Mouse (Mus musculus): ENCODE data around the gene Kif7. TPM values are rescaled to one million over a fixed set of nuclear protein-coding genes. Genes with fewer than 3 reads are reported as not detected.

Gene Kif7
- polyA plus RNA-seq, 1 experiment from 2014 or later, result 10.9 TPM

DNA sequence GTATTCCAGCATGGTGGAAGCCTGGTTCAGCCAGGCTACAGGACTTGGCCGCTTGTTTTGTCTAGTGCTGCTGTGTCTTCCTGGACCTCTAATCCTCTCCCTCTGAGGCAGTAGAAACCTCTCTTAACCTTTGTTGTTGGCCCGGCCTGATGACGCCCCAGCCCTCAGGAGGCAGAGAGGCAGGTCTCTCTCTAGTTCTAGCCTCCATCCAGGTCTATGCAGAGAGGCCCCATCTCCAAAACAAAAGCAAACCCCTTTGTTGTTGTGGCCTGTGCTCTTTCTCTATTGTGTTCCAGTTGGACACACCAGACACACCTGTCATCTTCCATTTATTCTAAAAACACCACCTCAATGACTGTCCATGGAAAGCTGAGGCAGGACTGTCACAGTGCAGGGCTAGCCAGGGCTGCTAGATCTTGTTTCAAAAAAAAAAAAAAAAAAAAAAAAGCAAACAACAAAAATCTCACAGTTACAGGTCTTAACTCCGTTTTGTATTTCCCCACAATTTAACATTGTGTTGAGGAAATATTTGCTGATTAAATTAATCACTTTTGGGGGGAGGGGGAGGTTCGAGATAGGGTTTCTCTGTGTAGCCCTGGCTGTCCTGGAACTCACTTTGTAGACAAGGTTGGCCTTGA lies 54.1 kb downstream of the Kif7 start:
- WGBS, result 15% methylated on average over 5 of the region's 5 CpGs
- Histone ChIP-seq H3K9ac (replicated peaks) (peak overlapping the region; percentile 87), H3K36me3 (peaks cover 19% of the 10 kb centered on the region), H3K27me3 (peaks cover 3% of the 10 kb centered on the region; the same call in 1 of the 2 replicates), H3K4me3 (replicated peaks) (peak overlapping the region; percentile 92), H3K4me1 (replicated peaks) (peaks cover 28% of the 10 kb centered on the region), H3K4me2 (peak overlapping the region; percentile 78), H3K27ac (no peak overlapping the region), H3K9me3 (no peaks in the 10 kb centered on the region)
- no peak for ATAC-seq (ENCODE audit: insufficient number of reproducible peaks, insufficient read depth, low FRiP score, low TSS enrichment, low read depth)

DNA sequence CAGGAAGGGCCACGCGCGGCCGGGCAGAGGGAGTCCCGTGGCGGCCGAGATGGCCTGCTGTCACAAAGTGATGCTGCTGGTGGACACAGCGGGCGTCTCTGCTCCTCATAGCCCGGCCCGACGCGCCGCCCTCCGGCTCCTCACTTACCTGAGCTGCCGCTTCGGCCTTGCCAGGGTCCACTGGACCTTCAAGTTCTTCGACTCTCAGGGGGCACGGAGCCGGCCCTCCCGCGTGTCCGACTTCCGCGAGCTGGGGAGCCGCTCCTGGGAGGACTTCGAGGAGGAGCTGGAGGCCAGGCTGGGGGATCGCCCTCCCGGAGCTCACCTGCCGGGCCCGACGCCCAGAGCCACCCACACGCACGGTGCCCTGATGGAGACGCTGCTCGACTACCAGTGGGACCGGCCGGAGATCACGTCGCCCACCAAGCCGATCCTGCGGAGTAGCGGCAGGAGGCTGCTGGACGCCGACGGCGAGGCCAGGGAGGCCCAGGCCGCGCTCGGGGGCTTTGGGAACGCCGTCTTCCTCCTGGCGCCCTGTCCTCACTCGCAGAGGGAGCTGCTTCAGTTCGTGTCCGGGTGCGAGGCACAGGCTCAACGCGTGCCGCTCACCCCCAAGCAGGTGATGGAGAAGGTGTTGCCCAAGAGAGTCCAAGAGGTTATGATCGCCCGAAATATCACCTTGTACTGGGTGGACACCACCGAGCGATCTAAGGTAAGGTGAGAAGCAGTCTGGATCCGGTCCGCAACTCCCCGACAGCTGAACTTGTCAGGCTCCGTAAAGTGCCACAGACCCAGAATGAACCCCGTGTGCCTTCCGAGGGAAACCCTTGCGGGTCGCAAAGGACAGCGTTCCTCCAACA lies 55.0 kb downstream of the Kif7 start:
- Histone ChIP-seq H3K36me3 (peaks cover 10% of the 10 kb centered on the region; the same call in 1 of the 2 replicates), H3K4me3 (replicated peaks) (peak overlapping the region; percentile 92), H3K9me3 (no peaks in the 10 kb centered on the region), H3K4me1 (replicated peaks) (peaks cover 28% of the 10 kb centered on the region), H3K27me3 (peaks cover 3% of the 10 kb centered on the region; the same call in 1 of the 2 replicates), H3K27ac (peak overlapping the region; percentile 58), H3K4me2 (peak overlapping the region; percentile 78), H3K9ac (replicated peaks) (peak overlapping the region; percentile 87)
- peak; percentile 33; the same call in 1 of the 2 replicates for ATAC-seq (ENCODE audit: insufficient number of reproducible peaks, insufficient read depth, low FRiP score, low TSS enrichment, low read depth)
- under 1% methylated on average over 73 of the region's 73 CpGs for WGBS

DNA sequence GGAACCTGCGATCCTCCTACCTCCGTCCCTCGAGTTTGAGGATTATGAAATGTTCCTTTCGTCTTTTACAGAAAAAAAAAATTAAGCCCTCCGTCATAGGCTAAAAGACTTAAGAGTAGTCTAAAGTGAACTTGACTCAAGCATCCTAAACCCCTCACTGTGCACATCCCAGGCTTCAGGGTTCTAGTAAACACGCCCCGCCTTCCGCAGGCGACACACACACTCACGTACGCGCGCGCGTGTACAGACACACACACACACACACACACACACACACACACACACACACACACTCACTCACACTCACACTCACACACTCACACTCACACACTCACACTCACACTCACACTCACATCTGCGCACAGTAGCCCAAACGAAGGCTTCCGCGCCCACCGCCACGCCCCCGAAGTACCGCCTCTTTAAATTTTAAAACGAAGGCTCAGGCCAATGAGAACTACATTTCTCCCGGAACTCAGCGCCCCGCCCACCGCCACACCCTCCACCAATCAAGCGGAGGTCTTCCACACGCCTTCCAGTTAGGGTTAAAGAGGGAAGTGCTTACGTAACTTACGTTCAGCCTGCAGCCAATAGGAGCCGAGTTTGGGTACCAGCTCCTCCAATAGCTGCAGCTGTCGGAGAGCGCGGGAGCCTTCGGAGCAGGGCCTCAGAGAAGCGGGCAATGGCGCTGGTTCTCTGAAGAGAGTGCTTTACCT lies 55.8 kb downstream of the Kif7 start, which contains the start of gene Ticrr:
TSS of gene Ticrr (plus strand) at position 619 of the 713 bp plus-strand sequence.
- Histone ChIP-seq H3K27me3 (peaks cover 3% of the 10 kb centered on the region; the same call in 1 of the 2 replicates), H3K36me3 (peaks cover 7% of the 10 kb centered on the region; the same call in 1 of the 2 replicates), H3K4me1 (replicated peaks) (peaks cover 28% of the 10 kb centered on the region), H3K9ac (replicated peaks) (peak within 1 kb of the TSS; percentile 87), H3K27ac (peak within 1 kb of the TSS; percentile 58), H3K4me3 (replicated peaks) (peak within 1 kb of the TSS; percentile 92), H3K9me3 (no peaks in the 10 kb centered on the region), H3K4me2 (peak within 1 kb of the TSS; percentile 78)
- peak; percentile 99 for ATAC-seq (ENCODE audit: insufficient number of reproducible peaks, insufficient read depth, low FRiP score, low TSS enrichment, low read depth)
- WGBS, result under 1% methylated on average over 39 of the region's 39 CpGs

DNA sequence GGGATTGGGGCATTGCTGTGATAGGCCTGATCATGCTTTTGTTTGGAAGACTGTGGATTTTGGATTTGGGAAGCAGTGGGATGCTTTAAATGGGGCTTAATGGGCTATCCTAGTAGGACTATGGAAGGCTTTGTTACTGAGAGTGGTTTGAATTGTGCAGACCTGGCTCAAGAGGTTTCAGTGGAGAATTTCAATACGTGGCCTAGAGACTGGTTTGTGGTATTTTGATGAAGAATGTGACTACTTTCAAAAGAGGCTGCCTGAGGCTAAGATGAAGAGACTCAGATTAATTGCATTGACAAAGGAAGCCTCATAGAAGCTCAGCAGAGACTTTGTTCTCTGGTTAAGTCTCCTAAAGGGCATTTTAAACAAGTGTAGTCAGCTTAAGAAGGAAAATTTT lies 60.9 kb downstream of the Kif7 start:
- no peak for ATAC-seq (ENCODE audit: insufficient number of reproducible peaks, insufficient read depth, low FRiP score, low TSS enrichment, low read depth)
- H3K36me3 ChIP-seq, result no peaks in the 10 kb centered on the region
- no peaks in the 10 kb centered on the region for H3K9me3 ChIP-seq
- no peak overlapping the region for H3K9ac ChIP-seq (replicated peaks)
- H3K27ac ChIP-seq, result no peak overlapping the region
- H3K4me3 ChIP-seq (replicated peaks), result no peak overlapping the region
- no peaks in the 10 kb centered on the region; the same call in 1 of the 2 replicates for H3K4me1 ChIP-seq (replicated peaks)
- H3K4me2 ChIP-seq, result no peak overlapping the region
- 56% methylated on average over 1 of the region's 1 CpGs for WGBS
- peaks cover 3% of the 10 kb centered on the region; the same call in 1 of the 2 replicates for H3K27me3 ChIP-seq

DNA sequence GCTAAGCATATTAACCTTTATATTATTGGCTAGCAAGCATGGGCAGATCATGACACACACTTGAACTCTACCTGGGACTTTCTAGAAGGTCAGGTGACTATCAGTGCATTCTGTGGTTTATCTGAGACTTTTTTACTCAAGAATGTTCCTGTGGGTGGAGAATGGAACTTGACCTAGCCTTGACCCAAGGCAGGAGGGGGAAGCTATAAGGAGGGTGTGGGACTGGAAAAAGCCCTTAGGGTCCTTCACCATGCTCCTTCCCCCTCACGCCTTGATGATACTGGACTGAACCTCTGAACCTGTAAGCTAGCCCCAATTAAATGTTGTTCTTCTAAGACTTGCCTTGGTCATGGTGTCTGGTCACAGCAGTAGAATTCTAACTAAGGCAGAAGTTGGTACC lies 61.3 kb downstream of the Kif7 start:
- Histone ChIP-seq H3K9ac (replicated peaks) (no peak overlapping the region), H3K36me3 (no peaks in the 10 kb centered on the region), H3K4me2 (no peak overlapping the region), H3K27ac (no peak overlapping the region), H3K27me3 (peaks cover 3% of the 10 kb centered on the region; the same call in 1 of the 2 replicates), H3K4me1 (replicated peaks) (no peaks in the 10 kb centered on the region; the same call in 1 of the 2 replicates), H3K4me3 (replicated peaks) (no peak overlapping the region), H3K9me3 (no peaks in the 10 kb centered on the region)
- 84% methylated on average over 1 of the region's 1 CpGs for WGBS
- no peak for ATAC-seq (ENCODE audit: insufficient number of reproducible peaks, insufficient read depth, low FRiP score, low TSS enrichment, low read depth)

DNA sequence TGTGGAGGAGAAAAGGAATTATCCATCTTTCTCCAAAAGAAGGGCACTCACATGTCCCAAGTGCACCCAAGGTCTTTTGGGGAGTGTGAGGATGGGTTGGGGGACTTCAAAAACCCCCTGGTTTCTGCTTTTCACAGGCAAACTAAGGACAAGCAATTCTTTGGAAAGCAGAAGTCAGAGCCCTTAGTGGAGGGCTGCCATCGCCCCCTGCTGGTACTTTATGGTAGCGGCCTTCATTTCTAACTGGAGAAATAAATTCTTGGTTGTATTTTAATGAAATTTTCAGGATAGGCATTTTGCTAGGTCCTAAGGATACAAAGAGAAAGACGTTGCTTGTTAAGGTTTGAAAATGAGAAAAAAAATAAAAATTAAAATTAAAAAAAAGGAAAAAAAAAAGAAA lies 66.5 kb downstream of the Kif7 start:
- H3K9me3 ChIP-seq, result no peaks in the 10 kb centered on the region
- H3K4me3 ChIP-seq (replicated peaks), result no peak overlapping the region
- 9% methylated on average over 3 of the region's 3 CpGs for WGBS
- ATAC-seq (ENCODE audit: insufficient number of reproducible peaks, insufficient read depth, low FRiP score, low TSS enrichment, low read depth), result no peak
- H3K9ac ChIP-seq (replicated peaks), result no peak overlapping the region
- H3K27me3 ChIP-seq, result no peaks in the 10 kb centered on the region
- no peak overlapping the region for H3K4me2 ChIP-seq
- H3K36me3 ChIP-seq, result no peaks in the 10 kb centered on the region
- H3K27ac ChIP-seq, result no peak overlapping the region
- no peaks in the 10 kb centered on the region for H3K4me1 ChIP-seq (replicated peaks)

Other genes starting within 250 kb of the Kif7 start
- 50.4 and 53.3 TPM in 2 replicates for gene Polg, start 249.4 kb downstream of the Kif7 start, polyA plus RNA-seq (2016; fragmentation: Nextera tagmentation; extraction: Ambion mirVana)
- 0.15 TPM in 1 of 2 replicates, not detected in the other for gene Rhcg, start 98.1 kb downstream of the Kif7 start, polyA plus RNA-seq (2016; fragmentation: Nextera tagmentation; extraction: Ambion mirVana)
- 14.2 and 16.6 TPM in 2 replicates for gene Ticrr, start 55.5 kb downstream of the Kif7 start, polyA plus RNA-seq (2016; fragmentation: Nextera tagmentation; extraction: Ambion mirVana)
- gene Plin1, start 17.2 kb upstream of the Kif7 start, polyA plus RNA-seq (2016; fragmentation: Nextera tagmentation; extraction: Ambion mirVana), result not detected in 2 replicates
- 12.2 and 12.9 TPM in 2 replicates for gene Pex11a, start 27.4 kb upstream of the Kif7 start, polyA plus RNA-seq (2016; fragmentation: Nextera tagmentation; extraction: Ambion mirVana)
- gene Wdr93, start 27.4 kb upstream of the Kif7 start, polyA plus RNA-seq (2016; fragmentation: Nextera tagmentation; extraction: Ambion mirVana), result 0.32 and 0.35 TPM in 2 replicates
- not detected in 2 replicates for gene Mesp1, start 78.1 kb upstream of the Kif7 start, polyA plus RNA-seq (2016; fragmentation: Nextera tagmentation; extraction: Ambion mirVana)
- 0.14 and 0.32 TPM in 2 replicates for gene Mesp2, start 95.0 kb upstream of the Kif7 start, polyA plus RNA-seq (2016; fragmentation: Nextera tagmentation; extraction: Ambion mirVana)
- 10.6 and 11.9 TPM in 2 replicates for gene Anpep, start 145.3 kb upstream of the Kif7 start, polyA plus RNA-seq (2016; fragmentation: Nextera tagmentation; extraction: Ambion mirVana)
- gene Ap3s2, start 204.9 kb upstream of the Kif7 start, polyA plus RNA-seq (2016; fragmentation: Nextera tagmentation; extraction: Ambion mirVana), result 32.0 and 36.0 TPM in 2 replicates
- 17.9 and 19.0 TPM in 2 replicates for gene Arpin, start 219.6 kb upstream of the Kif7 start, polyA plus RNA-seq (2016; fragmentation: Nextera tagmentation; extraction: Ambion mirVana)